Mouse (Mus musculus): ENCODE data around the gene Mobp. TPM values are rescaled to one million over a fixed set of nuclear protein-coding genes. Genes with fewer than 3 reads are reported as not detected.
A peak's percentile ranks its signal among the peaks of the same experiment; 100 is the strongest.
"Not testable (repeated sequence)": the region's sequence is repeated elsewhere in the genome, so short reads cannot be mapped to it uniquely, and the experiment has no call there.

The Mobp gene
- polyA plus RNA-seq (2016; fragmentation: Nextera tagmentation; extraction: Ambion mirVana): not detected in 2 replicates

GRCm38 (mm10) chr9:120149222-120149828 is at the start of gene Mobp:
Mobp (plus strand) TSS chr9:120149707.
- Histone ChIP-seq H3K36me3 (no peaks in the 10 kb centered on the region), H3K27me3 (ENCODE audit: low read depth, poor library complexity, severe bottlenecking) (no peaks in the 10 kb centered on the region), H3K27ac (no peak within 1 kb of the TSS), H3K4me3 (no peak within 1 kb of the TSS), H3K4me1 (no peaks in the 10 kb centered on the region), H3K9me3 (replicated peaks) (no peaks in the 10 kb centered on the region)
- WGBS: 85% methylated on average over 11 of the region's 11 CpGs
- DNase-seq (ENCODE audit: low spot score): no peak

- H3K4me1 ChIP-seq: no peaks in the 10 kb centered on the region
- H3K4me3 ChIP-seq: no peak overlapping the region
- H3K9me3 ChIP-seq (replicated peaks): no peaks in the 10 kb centered on the region; the same call in 1 of the 2 replicates
- H3K36me3 ChIP-seq: no peaks in the 10 kb centered on the region
- DNase-seq (ENCODE audit: low spot score): no peak
- WGBS: 88% methylated on average over 2 of the region's 2 CpGs
- H3K27ac ChIP-seq: no peak overlapping the region
- H3K27me3 ChIP-seq (ENCODE audit: low read depth, poor library complexity, severe bottlenecking): no peaks in the 10 kb centered on the region
These were observed 48.3 kb upstream of the Mobp start for GRCm38 (mm10) chr9:120101165-120101564.

- H3K27ac ChIP-seq; H3K36me3 ChIP-seq; H3K9me3 ChIP-seq (replicated peaks); H3K4me3 ChIP-seq; H3K27me3 ChIP-seq (ENCODE audit: low read depth, poor library complexity, severe bottlenecking); DNase-seq (ENCODE audit: low spot score); H3K4me1 ChIP-seq: not testable (repeated sequence)
- 97% methylated on average over 12 of the region's 12 CpGs for WGBS
These were observed 40.6 kb upstream of the Mobp start for GRCm38 (mm10) chr9:120108953-120109352.

GRCm38 (mm10) chr9:120110211-120111018 is 39.1 kb upstream of the Mobp start, which contains the start of gene Slc25a38:
Slc25a38 (plus strand) TSS chr9:120110374.
- H3K4me3 ChIP-seq: peak within 1 kb of the TSS; percentile 82
- peak; percentile 95 for DNase-seq (ENCODE audit: low spot score)
- 1% methylated on average over 62 of the region's 62 CpGs for WGBS
- H3K9me3 ChIP-seq (replicated peaks): no peaks in the 10 kb centered on the region
- peaks cover 5% of the 10 kb centered on the region for H3K4me1 ChIP-seq
- no peaks in the 10 kb centered on the region for H3K36me3 ChIP-seq
- no peaks in the 10 kb centered on the region for H3K27me3 ChIP-seq (ENCODE audit: low read depth, poor library complexity, severe bottlenecking)
- H3K27ac ChIP-seq: peak within 1 kb of the TSS; percentile 91

GRCm38 (mm10) chr9:120111156-120111945 is 38.2 kb upstream of the Mobp start:
- Histone ChIP-seq H3K4me1 (peaks cover 5% of the 10 kb centered on the region), H3K27me3 (ENCODE audit: low read depth, poor library complexity, severe bottlenecking) (no peaks in the 10 kb centered on the region), H3K4me3 (peak overlapping the region; percentile 82), H3K36me3 (no peaks in the 10 kb centered on the region), H3K27ac (peak overlapping the region; percentile 91), H3K9me3 (replicated peaks) (no peaks in the 10 kb centered on the region)
- no peak for DNase-seq (ENCODE audit: low spot score)
- WGBS: 78% methylated on average over 15 of the region's 15 CpGs

GRCm38 (mm10) chr9:120112472-120112871 is 37.0 kb upstream of the Mobp start:
- DNase-seq (ENCODE audit: low spot score): no peak
- peaks cover 5% of the 10 kb centered on the region for H3K36me3 ChIP-seq
- peaks cover 5% of the 10 kb centered on the region for H3K4me1 ChIP-seq
- H3K9me3 ChIP-seq (replicated peaks): no peaks in the 10 kb centered on the region
- no peaks in the 10 kb centered on the region for H3K27me3 ChIP-seq (ENCODE audit: low read depth, poor library complexity, severe bottlenecking)
- no peak overlapping the region for H3K27ac ChIP-seq
- H3K4me3 ChIP-seq: no peak overlapping the region
- WGBS: 92% methylated on average over 6 of the region's 6 CpGs

- H3K27ac ChIP-seq: no peak overlapping the region
- H3K36me3 ChIP-seq: peaks cover 14% of the 10 kb centered on the region
- no peaks in the 10 kb centered on the region for H3K27me3 ChIP-seq (ENCODE audit: low read depth, poor library complexity, severe bottlenecking)
- DNase-seq (ENCODE audit: low spot score): no peak
- 96% methylated on average over 7 of the region's 7 CpGs for WGBS
- H3K4me1 ChIP-seq: peaks cover 5% of the 10 kb centered on the region
- no peaks in the 10 kb centered on the region for H3K9me3 ChIP-seq (replicated peaks)
- H3K4me3 ChIP-seq: no peak overlapping the region
These were observed 36.1 kb upstream of the Mobp start for GRCm38 (mm10) chr9:120113456-120113855.

GRCm38 (mm10) chr9:120114051-120114788 is 35.3 kb upstream of the Mobp start:
- 92% methylated on average over 17 of the region's 17 CpGs for WGBS
- no peaks in the 10 kb centered on the region for H3K27me3 ChIP-seq (ENCODE audit: low read depth, poor library complexity, severe bottlenecking)
- no peak for DNase-seq (ENCODE audit: low spot score)
- H3K27ac ChIP-seq: no peak overlapping the region
- H3K36me3 ChIP-seq: peaks cover 22% of the 10 kb centered on the region
- no peak overlapping the region for H3K4me3 ChIP-seq
- H3K4me1 ChIP-seq: peaks cover 5% of the 10 kb centered on the region
- no peaks in the 10 kb centered on the region for H3K9me3 ChIP-seq (replicated peaks)

GRCm38 (mm10) chr9:120114789-120115151 is 34.7 kb upstream of the Mobp start:
- H3K36me3 ChIP-seq: peaks cover 27% of the 10 kb centered on the region
- H3K4me3 ChIP-seq: no peak overlapping the region
- no peaks in the 10 kb centered on the region for H3K27me3 ChIP-seq (ENCODE audit: low read depth, poor library complexity, severe bottlenecking)
- H3K9me3 ChIP-seq (replicated peaks): no peaks in the 10 kb centered on the region
- 87% methylated on average over 2 of the region's 2 CpGs for WGBS
- no peak overlapping the region for H3K27ac ChIP-seq
- peaks cover 5% of the 10 kb centered on the region for H3K4me1 ChIP-seq
- no peak for DNase-seq (ENCODE audit: low spot score)

GRCm38 (mm10) chr9:120115580-120115979 is 33.9 kb upstream of the Mobp start:
- 79% methylated on average over 5 of the region's 5 CpGs for WGBS
- DNase-seq (ENCODE audit: low spot score): no peak

GRCm38 (mm10) chr9:120116184-120116624 is 33.3 kb upstream of the Mobp start:
- H3K36me3 ChIP-seq: peaks cover 41% of the 10 kb centered on the region
- no peak overlapping the region for H3K4me3 ChIP-seq
- 88% methylated on average over 8 of the region's 8 CpGs for WGBS
- DNase-seq (ENCODE audit: low spot score): no peak
- H3K4me1 ChIP-seq: peaks cover 1% of the 10 kb centered on the region
- no peaks in the 10 kb centered on the region for H3K9me3 ChIP-seq (replicated peaks)
- no peak overlapping the region for H3K27ac ChIP-seq
- no peaks in the 10 kb centered on the region for H3K27me3 ChIP-seq (ENCODE audit: low read depth, poor library complexity, severe bottlenecking)

More at GRCm38 (mm10) chr9:120115580-120115979, 33.9 kb upstream of the Mobp start:
- H3K4me1 ChIP-seq: peaks cover 5% of the 10 kb centered on the region
- peak overlapping the region; percentile 14; the same call in 1 of the 2 replicates for H3K27ac ChIP-seq
- peaks cover 35% of the 10 kb centered on the region for H3K36me3 ChIP-seq
- no peaks in the 10 kb centered on the region for H3K9me3 ChIP-seq (replicated peaks)
- H3K4me3 ChIP-seq: no peak overlapping the region
- no peaks in the 10 kb centered on the region for H3K27me3 ChIP-seq (ENCODE audit: low read depth, poor library complexity, severe bottlenecking)

- Histone ChIP-seq H3K27ac (no peak overlapping the region), H3K36me3 (peaks cover 56% of the 10 kb centered on the region), H3K9me3 (replicated peaks) (no peaks in the 10 kb centered on the region), H3K4me1 (no peaks in the 10 kb centered on the region), H3K27me3 (ENCODE audit: low read depth, poor library complexity, severe bottlenecking) (no peaks in the 10 kb centered on the region), H3K4me3 (no peak overlapping the region)
- no peak for DNase-seq (ENCODE audit: low spot score)
- 90% methylated on average over 4 of the region's 4 CpGs for WGBS
These were observed 31.3 kb upstream of the Mobp start for GRCm38 (mm10) chr9:120118212-120118611.

Data from limb, embryonic 10.5 days (tissue).